ENCODE assay signal across 8 mouse cellular contexts in genomic region chr1:132371298-132372081, GRCm38 (mm10). TPM values are rescaled to one million over a fixed set of nuclear protein-coding genes. Genes with fewer than 3 reads are reported as not detected.
DNase-seq lines count a peak whose midpoint lies in the region; ATAC-seq and TF ChIP-seq lines count a peak whose summit lies in the region.

No protein-coding gene starts in this region.

- H3K27me3 ChIP-seq in heart, embryonic 13.5 days (replicated peaks), result no peaks in the 10 kb centered on the region
- no peaks in the 10 kb centered on the region for H3K27me3 ChIP-seq in hindbrain, embryonic 15.5 days
- no peaks in the 10 kb centered on the region for H3K27me3 ChIP-seq in midbrain, embryonic 12.5 days

- H3K4me1 ChIP-seq in heart, embryonic 13.5 days, result peaks cover 76% of the 10 kb centered on the region
- peaks cover 20% of the 10 kb centered on the region; the same call in 1 of the 2 replicates for H3K4me1 ChIP-seq in bone marrow, adult 2 months (ENCODE audit: control insufficient read depth, insufficient read depth, low read length)
- peaks cover 69% of the 10 kb centered on the region for H3K4me1 ChIP-seq in hindbrain, embryonic 15.5 days (replicated peaks)
- peaks cover 63% of the 10 kb centered on the region for H3K4me1 ChIP-seq in midbrain, embryonic 12.5 days

- no peak for TF ChIP-seq CTCF in bone marrow, adult 2 months (IDR thresholded peaks at IDR 0.05; ENCODE audit: control insufficient read depth, insufficient read depth, low read length)

- H3K4me3 ChIP-seq in heart, embryonic 13.5 days, result no peak overlapping the region
- H3K4me3 ChIP-seq in bone marrow, adult 2 months (replicated peaks; ENCODE audit: control insufficient read depth, low read depth, low read length), result no peak overlapping the region
- no peak overlapping the region for H3K4me3 ChIP-seq in hindbrain, embryonic 15.5 days
- H3K4me3 ChIP-seq in midbrain, embryonic 12.5 days, result no peak overlapping the region

- H3K27ac ChIP-seq in heart, embryonic 13.5 days (replicated peaks), result peak overlapping the region; percentile 48
- H3K27ac ChIP-seq in bone marrow, adult 2 months (ENCODE audit: control insufficient read depth, insufficient read depth, low read depth, low read length, poor library complexity), result peak overlapping the region; percentile 1; the same call in 1 of the 2 replicates
- H3K27ac ChIP-seq in hindbrain, embryonic 15.5 days (replicated peaks), result peak overlapping the region; percentile 31
- H3K27ac ChIP-seq in midbrain, embryonic 12.5 days (replicated peaks), result peak overlapping the region; percentile 83

- H3K9ac ChIP-seq in heart, embryonic 13.5 days, result 0 out of 2 replicates have a peak overlapping the region, but pooled peaks have one; percentile 24
- H3K9ac ChIP-seq in hindbrain, embryonic 15.5 days, result no peak overlapping the region
- peak overlapping the region; percentile 25; the same call in 1 of the 2 replicates for H3K9ac ChIP-seq in midbrain, embryonic 12.5 days (replicated peaks)

- no peak for DNase-seq in heart, adult 9 months (ENCODE audit: low spot score in 2 of 2)
- DNase-seq in thymus, adult 18-20 months, result no peak
- no peak for DNase-seq in urinary bladder, postnatal 25 days (ENCODE audit: low spot score)

- ATAC-seq in heart, embryonic 13.5 days (ENCODE audit: extremely low read depth, insufficient number of reproducible peaks, low FRiP score, low TSS enrichment), result no peak
- ATAC-seq in hindbrain, embryonic 15.5 days (ENCODE audit: low FRiP score, low read depth), result no peak
- 0 out of 2 replicates have a peak, but pooled peaks have one; percentile 16 for ATAC-seq in midbrain, embryonic 12.5 days (ENCODE audit: low FRiP score, low read depth)
- ATAC-seq in monocyte, adult 5-6 weeks (replicated peaks; ENCODE audit: insufficient number of reproducible peaks, low FRiP score, low TSS enrichment, poor library complexity, severe bottlenecking), result no peak

- H3K4me2 ChIP-seq in heart, embryonic 13.5 days, result peak overlapping the region; percentile 47
- no peak overlapping the region for H3K4me2 ChIP-seq in hindbrain, embryonic 15.5 days
- no peak overlapping the region for H3K4me2 ChIP-seq in midbrain, embryonic 12.5 days (replicated peaks)

- peaks cover 17% of the 10 kb centered on the region; the same call in 1 of the 2 replicates for H3K36me3 ChIP-seq in heart, embryonic 13.5 days
- no peaks in the 10 kb centered on the region; the same call in 1 of the 2 replicates for H3K36me3 ChIP-seq in hindbrain, embryonic 15.5 days
- 0 out of 2 replicates have a peak, but pooled peaks cover 10% of the 10 kb centered on the region for H3K36me3 ChIP-seq in midbrain, embryonic 12.5 days

- no peak for TF ChIP-seq POLR2A in bone marrow, adult 2 months (IDR thresholded peaks at IDR 0.05; ENCODE audit: borderline replicate concordance, control insufficient read depth, low read depth, low read length)

- 71% methylated on average over 8 of the region's 8 CpGs for WGBS in heart, embryonic 13.5 days
- 62% methylated on average over 8 of the region's 8 CpGs for WGBS in bone marrow, adult 2 months
- 41% methylated on average over 8 of the region's 8 CpGs for WGBS in hindbrain, embryonic 15.5 days
- WGBS in midbrain, embryonic 12.5 days, result 54% methylated on average over 8 of the region's 8 CpGs

- no peaks in the 10 kb centered on the region for H3K9me3 ChIP-seq in heart, embryonic 13.5 days
- no peaks in the 10 kb centered on the region for H3K9me3 ChIP-seq in hindbrain, embryonic 15.5 days
- H3K9me3 ChIP-seq in midbrain, embryonic 12.5 days, result no peaks in the 10 kb centered on the region

RNA-seq across cellular contexts. Expression of gene Tmcc2, which starts 19.6 kb away (rescaled TPM):
- 31.5 and 35.8 TPM in 2 replicates for polyA plus RNA-seq in heart, embryonic 13.5 days (2015; fragmentation: Nextera tagmentation; extraction: Ambion mirVana)
- polyA plus RNA-seq in bone marrow, adult 2 months (2011; ENCODE audit: insufficient read depth, insufficient read length, low replicate concordance, missing spikeins), result 246 and 316 TPM in 2 replicates
- 38.1 and 41.4 TPM in 2 replicates for polyA plus RNA-seq in hindbrain, embryonic 15.5 days (2015; fragmentation: Nextera tagmentation; extraction: Ambion mirVana)
- 35.4 and 36.8 TPM in 2 replicates for polyA plus RNA-seq in midbrain, embryonic 12.5 days (2016; fragmentation: Nextera tagmentation; extraction: Ambion mirVana)
- 3.8 to 9.4 TPM (median 6.3 TPM) in 3 replicates for total RNA-seq in monocyte, adult 5-6 weeks (2017)

RNA-seq across cellular contexts. Expression of gene Dstyk, which starts 45.9 kb away (rescaled TPM):
- polyA plus RNA-seq in heart, embryonic 13.5 days (2015; fragmentation: Nextera tagmentation; extraction: Ambion mirVana), result 8.5 and 9.1 TPM in 2 replicates
- 9.6 and 13.7 TPM in 2 replicates for polyA plus RNA-seq in bone marrow, adult 2 months (2011; ENCODE audit: insufficient read depth, insufficient read length, low replicate concordance, missing spikeins)
- 8.6 and 9.9 TPM in 2 replicates for polyA plus RNA-seq in hindbrain, embryonic 15.5 days (2015; fragmentation: Nextera tagmentation; extraction: Ambion mirVana)
- polyA plus RNA-seq in midbrain, embryonic 12.5 days (2016; fragmentation: Nextera tagmentation; extraction: Ambion mirVana), result 17.6 and 17.9 TPM in 2 replicates
- total RNA-seq in monocyte, adult 5-6 weeks (2017), result 40.6 to 56.0 TPM (median 54.3 TPM) in 3 replicates

RNA-seq across cellular contexts. Expression of gene Nuak2, which starts 55.6 kb away (rescaled TPM):
- polyA plus RNA-seq in heart, embryonic 13.5 days (2015; fragmentation: Nextera tagmentation; extraction: Ambion mirVana), result 2.0 and 2.2 TPM in 2 replicates
- 5.2 and 16.4 TPM in 2 replicates for polyA plus RNA-seq in bone marrow, adult 2 months (2011; ENCODE audit: insufficient read depth, insufficient read length, low replicate concordance, missing spikeins)
- 12.9 and 24.2 TPM in 2 replicates for polyA plus RNA-seq in hindbrain, embryonic 15.5 days (2015; fragmentation: Nextera tagmentation; extraction: Ambion mirVana)
- 94.9 and 101 TPM in 2 replicates for polyA plus RNA-seq in midbrain, embryonic 12.5 days (2016; fragmentation: Nextera tagmentation; extraction: Ambion mirVana)
- total RNA-seq in monocyte, adult 5-6 weeks (2017), result 59.8 to 114 TPM (median 79.4 TPM) in 3 replicates

Comparison
In these comparisons a context has a peak if more than half of its experiments do, and no peak if none do; other contexts are left out.
1. H3K27ac ChIP-seq: peak in every context shown above with its lines; median percentile 83 in midbrain, embryonic 12.5 days; 48 in heart, embryonic 13.5 days; 31 in hindbrain, embryonic 15.5 days; 1 in bone marrow, adult 2 months.